Mouse (Mus musculus): Measurements from ENCODE around the gene Capn6. TPM values are rescaled to one million over a fixed set of nuclear protein-coding genes. Genes with fewer than 3 reads are reported as not detected.
A peak's percentile ranks its signal among the peaks of the same experiment; 100 is the strongest.

Gene Capn6
- polyA plus RNA-seq (2014; fragmentation: Nextera tagmentation; extraction: Ambion mirVana): 28.5 and 38.7 TPM in 2 replicates

DNA sequence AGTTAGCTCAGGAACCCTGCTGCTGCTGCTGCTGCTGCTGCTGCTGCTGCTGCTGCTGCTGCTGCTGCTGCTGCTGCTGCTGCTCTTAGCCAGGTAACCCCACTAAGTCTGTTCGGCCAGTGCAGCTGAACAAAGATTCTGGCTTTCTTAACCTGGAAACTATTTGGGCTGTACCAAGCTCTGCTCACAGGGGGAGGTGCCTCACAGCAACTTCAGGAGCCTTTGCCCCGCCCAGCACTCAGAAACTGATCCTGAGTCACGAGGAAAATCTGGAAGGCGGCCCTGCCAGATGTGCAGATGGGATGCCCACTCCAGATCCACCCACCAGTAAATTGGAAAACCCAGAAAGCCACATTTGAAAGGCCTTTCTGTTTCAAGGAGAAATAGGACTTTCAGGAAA, at the start of gene Capn6:
Gene Capn6 (minus strand): TSS at position 203 of the 400 bp plus-strand sequence.
- no peak for ATAC-seq (ENCODE audit: insufficient read depth, low FRiP score, low TSS enrichment)
- H3K27ac ChIP-seq (ENCODE audit: low read depth, low read length): no peak within 1 kb of the TSS
- H3K36me3 ChIP-seq (ENCODE audit: control insufficient read depth, insufficient read depth, low read length): no peaks in the 10 kb centered on the region
- no peak within 1 kb of the TSS for H3K4me2 ChIP-seq (ENCODE audit: low read depth)
- H3K4me3 ChIP-seq (ENCODE audit: low read depth, low read length): no peak within 1 kb of the TSS
- peak; percentile 17 for DNase-seq (ENCODE audit: low spot score)
- H3K4me1 ChIP-seq (ENCODE audit: control insufficient read depth, insufficient read depth, low read length): no peaks in the 10 kb centered on the region
- H3K9ac ChIP-seq (ENCODE audit: low read length): no peak within 1 kb of the TSS
- WGBS: 50% methylated on average over 4 of the region's 4 CpGs
- H3K27me3 ChIP-seq (ENCODE audit: control insufficient read depth, insufficient read depth, low read length): 0 out of 2 replicates have a peak, but pooled peaks cover 2% of the 10 kb centered on the region
- H3K9me3 ChIP-seq (ENCODE audit: control insufficient read depth, low read length): no peaks in the 10 kb centered on the region

DNA sequence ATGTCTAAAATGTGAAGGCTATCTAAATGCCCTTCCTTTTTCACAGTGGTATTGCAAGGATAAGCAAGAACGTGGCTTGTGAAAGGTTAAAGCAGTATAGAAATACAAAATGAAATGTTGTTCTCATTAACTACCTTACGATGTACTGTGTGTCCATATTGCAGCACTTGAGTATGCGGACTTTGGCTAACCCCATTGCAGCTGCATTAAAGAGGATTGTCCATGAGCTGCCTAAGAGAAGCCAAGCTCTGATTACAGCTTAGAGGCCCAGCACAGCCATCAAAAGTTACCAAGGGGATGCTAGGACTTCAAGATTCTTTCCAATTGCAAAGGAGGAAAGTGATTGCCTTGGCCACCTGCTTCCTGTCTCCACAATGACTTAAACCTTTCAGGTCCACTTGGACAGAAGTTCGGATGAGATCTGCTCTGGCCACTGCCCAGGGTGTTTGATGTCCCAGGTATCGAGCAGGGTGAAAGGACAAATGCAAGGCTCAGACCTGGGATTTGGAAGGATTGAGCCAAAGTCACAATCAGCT, 40.0 kb upstream of the Capn6 start:
- Histone ChIP-seq H3K4me2 (ENCODE audit: low read depth) (no peak overlapping the region), H3K36me3 (ENCODE audit: control insufficient read depth, insufficient read depth, low read length) (no peaks in the 10 kb centered on the region), H3K9ac (ENCODE audit: low read length) (no peak overlapping the region), H3K4me1 (ENCODE audit: control insufficient read depth, insufficient read depth, low read length) (no peaks in the 10 kb centered on the region), H3K4me3 (ENCODE audit: low read depth, low read length) (no peak overlapping the region), H3K27me3 (ENCODE audit: control insufficient read depth, insufficient read depth, low read length) (no peaks in the 10 kb centered on the region), H3K27ac (ENCODE audit: low read depth, low read length) (no peak overlapping the region), H3K9me3 (ENCODE audit: control insufficient read depth, low read length) (no peaks in the 10 kb centered on the region)
- no peak for ATAC-seq (ENCODE audit: insufficient read depth, low FRiP score, low TSS enrichment)
- no peak for DNase-seq (ENCODE audit: low spot score)
- WGBS: 93% methylated on average over 5 of the region's 5 CpGs

DNA sequence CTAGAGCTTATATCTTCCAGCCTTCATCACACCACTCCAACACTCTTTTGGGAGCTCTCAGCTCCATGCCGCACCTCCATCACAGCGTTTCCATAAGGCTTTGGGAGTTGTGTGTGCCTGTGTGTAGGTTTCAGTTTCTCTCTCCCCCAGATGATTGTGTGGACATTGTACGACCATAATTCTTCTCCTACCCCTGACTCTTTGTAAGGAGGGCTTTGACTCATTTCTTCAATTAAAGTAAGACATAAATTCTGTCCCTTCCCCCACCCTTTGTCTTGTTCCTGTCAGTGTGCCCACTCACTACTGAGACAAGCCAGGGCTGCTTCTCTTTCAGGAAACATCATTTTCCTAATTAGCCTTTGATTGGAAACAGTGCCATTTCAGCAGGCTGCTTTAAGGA, 24.1 kb upstream of the Capn6 start:
- WGBS: 75% methylated on average over 3 of the region's 3 CpGs
- Histone ChIP-seq H3K9ac (ENCODE audit: low read length) (no peak overlapping the region), H3K36me3 (ENCODE audit: control insufficient read depth, insufficient read depth, low read length) (no peaks in the 10 kb centered on the region), H3K4me1 (ENCODE audit: control insufficient read depth, insufficient read depth, low read length) (no peaks in the 10 kb centered on the region), H3K4me3 (ENCODE audit: low read depth, low read length) (no peak overlapping the region), H3K9me3 (ENCODE audit: control insufficient read depth, low read length) (no peaks in the 10 kb centered on the region), H3K27ac (ENCODE audit: low read depth, low read length) (no peak overlapping the region), H3K4me2 (ENCODE audit: low read depth) (no peak overlapping the region), H3K27me3 (ENCODE audit: control insufficient read depth, insufficient read depth, low read length) (no peaks in the 10 kb centered on the region)
- DNase-seq (ENCODE audit: low spot score) (no peak), ATAC-seq (ENCODE audit: insufficient read depth, low FRiP score, low TSS enrichment) (no peak)

DNA sequence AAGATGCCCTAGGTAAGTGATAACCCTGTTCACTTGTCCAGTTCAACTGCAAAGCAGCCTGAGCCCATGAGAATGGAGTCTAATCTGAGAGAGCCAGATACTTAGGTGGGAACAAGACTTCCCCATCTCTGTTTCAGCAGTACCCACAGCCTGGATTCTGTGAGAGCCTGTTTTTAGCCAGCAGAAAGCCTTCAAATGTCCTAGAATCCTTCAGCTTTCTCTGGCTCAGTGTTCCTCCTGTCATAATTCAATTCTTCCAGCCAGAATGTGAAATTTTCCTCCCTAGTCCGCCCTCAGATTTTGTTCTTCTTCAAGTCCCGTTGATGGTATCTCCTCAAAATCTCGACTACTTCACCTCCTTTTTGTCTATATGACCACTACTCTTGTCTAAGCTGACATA, 22.8 kb upstream of the Capn6 start:
- no peaks in the 10 kb centered on the region for H3K36me3 ChIP-seq (ENCODE audit: control insufficient read depth, insufficient read depth, low read length)
- 76% methylated on average over 3 of the region's 3 CpGs for WGBS
- no peaks in the 10 kb centered on the region for H3K9me3 ChIP-seq (ENCODE audit: control insufficient read depth, low read length)
- ATAC-seq (ENCODE audit: insufficient read depth, low FRiP score, low TSS enrichment) (no peak), DNase-seq (ENCODE audit: low spot score) (no peak)
- H3K4me2 ChIP-seq (ENCODE audit: low read depth): no peak overlapping the region
- H3K4me1 ChIP-seq (ENCODE audit: control insufficient read depth, insufficient read depth, low read length): no peaks in the 10 kb centered on the region
- H3K27me3 ChIP-seq (ENCODE audit: control insufficient read depth, insufficient read depth, low read length): no peaks in the 10 kb centered on the region
- no peak overlapping the region for H3K27ac ChIP-seq (ENCODE audit: low read depth, low read length)
- H3K4me3 ChIP-seq (ENCODE audit: low read depth, low read length): no peak overlapping the region
- H3K9ac ChIP-seq (ENCODE audit: low read length): no peak overlapping the region

DNA sequence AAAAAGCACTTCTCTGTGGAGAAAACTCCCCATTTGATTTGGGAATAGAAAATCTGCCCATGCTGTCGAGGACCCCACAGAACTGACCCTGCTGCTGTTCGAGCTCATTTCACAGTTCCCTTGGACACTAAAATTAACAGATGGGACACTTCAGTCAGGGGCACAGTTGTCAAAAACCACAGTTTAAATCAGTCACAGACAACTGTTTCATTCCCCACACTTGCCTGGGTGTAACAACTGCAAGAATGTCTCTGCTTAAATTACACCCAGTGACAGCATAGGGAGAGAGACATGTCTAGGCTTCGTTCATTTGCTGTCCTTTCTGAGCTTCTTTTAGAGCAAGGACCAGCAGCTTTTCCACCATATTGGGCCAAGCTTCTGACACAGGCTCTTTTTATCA, 19.4 kb upstream of the Capn6 start:
- ATAC-seq (ENCODE audit: insufficient read depth, low FRiP score, low TSS enrichment) (no peak), DNase-seq (ENCODE audit: low spot score) (no peak)
- no peak overlapping the region for H3K4me2 ChIP-seq (ENCODE audit: low read depth)
- H3K4me3 ChIP-seq (ENCODE audit: low read depth, low read length): no peak overlapping the region
- H3K27me3 ChIP-seq (ENCODE audit: control insufficient read depth, insufficient read depth, low read length): no peaks in the 10 kb centered on the region
- no peak overlapping the region for H3K27ac ChIP-seq (ENCODE audit: low read depth, low read length)
- no peaks in the 10 kb centered on the region for H3K4me1 ChIP-seq (ENCODE audit: control insufficient read depth, insufficient read depth, low read length)
- no peaks in the 10 kb centered on the region for H3K36me3 ChIP-seq (ENCODE audit: control insufficient read depth, insufficient read depth, low read length)
- no peaks in the 10 kb centered on the region for H3K9me3 ChIP-seq (ENCODE audit: control insufficient read depth, low read length)
- WGBS: 69% methylated on average over 3 of the region's 3 CpGs
- no peak overlapping the region for H3K9ac ChIP-seq (ENCODE audit: low read length)

DNA sequence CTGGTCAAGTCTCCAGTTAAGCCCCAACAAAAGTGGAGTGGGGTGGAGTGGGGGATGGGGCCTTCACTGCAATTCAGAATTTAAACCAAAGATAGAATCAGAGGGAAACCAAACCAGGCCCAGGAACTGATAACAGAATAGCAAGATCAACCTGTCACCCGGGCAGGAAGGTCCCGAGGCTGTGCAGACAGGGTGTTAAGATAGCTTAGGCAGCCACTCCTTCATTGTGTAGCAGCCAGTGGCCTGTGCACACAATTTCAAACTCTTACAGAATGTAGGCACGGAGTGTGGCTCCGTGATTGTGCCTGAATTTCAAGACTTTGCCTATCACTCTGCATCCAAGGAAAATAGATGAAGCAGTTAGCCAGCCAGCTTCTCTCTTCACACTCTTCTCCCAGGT, 693 bp downstream of the Capn6 start:
- Histone ChIP-seq H3K4me2 (ENCODE audit: low read depth) (no peak overlapping the region), H3K27me3 (ENCODE audit: control insufficient read depth, insufficient read depth, low read length) (0 out of 2 replicates have a peak, but pooled peaks cover 2% of the 10 kb centered on the region)
- WGBS: 76% methylated on average over 4 of the region's 4 CpGs

DNA sequence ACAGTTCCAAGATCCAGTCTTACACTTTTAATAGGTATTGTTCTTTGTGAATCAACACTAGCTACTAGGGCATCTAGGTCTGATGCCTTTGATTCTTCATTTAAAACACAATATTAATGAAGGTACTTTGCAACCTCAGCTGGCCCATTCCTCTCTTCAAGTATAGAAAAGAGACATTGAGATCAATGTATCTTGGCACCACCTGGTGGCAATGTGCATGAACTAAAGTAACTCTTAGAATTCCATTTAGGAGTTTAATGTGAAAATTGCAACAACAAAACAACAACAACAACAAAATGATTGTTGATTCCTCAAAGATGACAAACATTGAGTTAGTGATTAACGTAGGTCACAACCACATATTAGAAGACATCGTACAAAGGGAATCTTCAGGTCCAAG, 8.3 kb downstream of the Capn6 start:
- H3K27me3 ChIP-seq (ENCODE audit: control insufficient read depth, insufficient read depth, low read length): no peaks in the 10 kb centered on the region
- 89% methylated on average over 2 of the region's 2 CpGs for WGBS
- ATAC-seq (ENCODE audit: insufficient read depth, low FRiP score, low TSS enrichment) (no peak), DNase-seq (ENCODE audit: low spot score) (no peak)
- H3K36me3 ChIP-seq (ENCODE audit: control insufficient read depth, insufficient read depth, low read length): no peaks in the 10 kb centered on the region
- no peak overlapping the region for H3K27ac ChIP-seq (ENCODE audit: low read depth, low read length)
- H3K4me3 ChIP-seq (ENCODE audit: low read depth, low read length): no peak overlapping the region
- no peak overlapping the region for H3K9ac ChIP-seq (ENCODE audit: low read length)
- no peaks in the 10 kb centered on the region for H3K9me3 ChIP-seq (ENCODE audit: control insufficient read depth, low read length)
- H3K4me1 ChIP-seq (ENCODE audit: control insufficient read depth, insufficient read depth, low read length): no peaks in the 10 kb centered on the region
- no peak overlapping the region for H3K4me2 ChIP-seq (ENCODE audit: low read depth)

More for the DNA sequence above, 693 bp downstream of the Capn6 start:
- H3K4me3 ChIP-seq (ENCODE audit: low read depth, low read length): no peak overlapping the region
- DNase-seq (ENCODE audit: low spot score) (no peak), ATAC-seq (ENCODE audit: insufficient read depth, low FRiP score, low TSS enrichment) (no peak)
- no peak overlapping the region for H3K27ac ChIP-seq (ENCODE audit: low read depth, low read length)
- H3K9ac ChIP-seq (ENCODE audit: low read length): no peak overlapping the region
- no peaks in the 10 kb centered on the region for H3K4me1 ChIP-seq (ENCODE audit: control insufficient read depth, insufficient read depth, low read length)
- H3K36me3 ChIP-seq (ENCODE audit: control insufficient read depth, insufficient read depth, low read length): no peaks in the 10 kb centered on the region
- no peaks in the 10 kb centered on the region for H3K9me3 ChIP-seq (ENCODE audit: control insufficient read depth, low read length)

DNA sequence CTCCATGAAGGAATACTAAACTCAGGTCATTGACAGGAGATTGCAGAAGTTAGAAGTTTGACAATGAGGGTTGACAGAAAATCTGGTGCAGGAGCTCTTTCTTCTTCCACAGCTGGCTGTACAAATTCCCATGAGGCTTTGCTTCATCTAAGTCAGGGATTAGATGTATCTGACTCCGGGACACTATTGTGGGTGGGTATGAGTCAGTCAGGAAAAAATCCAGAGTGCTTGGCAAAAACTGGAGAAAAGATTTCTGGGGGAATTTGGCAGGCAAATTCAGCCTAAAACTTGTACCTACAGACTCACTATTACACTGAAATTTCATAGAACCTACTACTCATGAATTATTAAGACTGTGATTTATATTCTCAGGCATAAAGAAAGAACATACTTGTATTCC, 11.3 kb downstream of the Capn6 start:
- ATAC-seq (ENCODE audit: insufficient read depth, low FRiP score, low TSS enrichment): no peak
- H3K9me3 ChIP-seq (ENCODE audit: control insufficient read depth, low read length): no peaks in the 10 kb centered on the region
- no peak overlapping the region for H3K27ac ChIP-seq (ENCODE audit: low read depth, low read length)
- WGBS: 79% methylated on average over 1 of the region's 1 CpGs
- H3K4me1 ChIP-seq (ENCODE audit: control insufficient read depth, insufficient read depth, low read length): no peaks in the 10 kb centered on the region
- no peak overlapping the region for H3K9ac ChIP-seq (ENCODE audit: low read length)
- H3K4me3 ChIP-seq (ENCODE audit: low read depth, low read length): no peak overlapping the region
- no peak overlapping the region for H3K4me2 ChIP-seq (ENCODE audit: low read depth)
- no peaks in the 10 kb centered on the region for H3K36me3 ChIP-seq (ENCODE audit: control insufficient read depth, insufficient read depth, low read length)
- DNase-seq (ENCODE audit: low spot score): no peak
- H3K27me3 ChIP-seq (ENCODE audit: control insufficient read depth, insufficient read depth, low read length): no peaks in the 10 kb centered on the region

DNA sequence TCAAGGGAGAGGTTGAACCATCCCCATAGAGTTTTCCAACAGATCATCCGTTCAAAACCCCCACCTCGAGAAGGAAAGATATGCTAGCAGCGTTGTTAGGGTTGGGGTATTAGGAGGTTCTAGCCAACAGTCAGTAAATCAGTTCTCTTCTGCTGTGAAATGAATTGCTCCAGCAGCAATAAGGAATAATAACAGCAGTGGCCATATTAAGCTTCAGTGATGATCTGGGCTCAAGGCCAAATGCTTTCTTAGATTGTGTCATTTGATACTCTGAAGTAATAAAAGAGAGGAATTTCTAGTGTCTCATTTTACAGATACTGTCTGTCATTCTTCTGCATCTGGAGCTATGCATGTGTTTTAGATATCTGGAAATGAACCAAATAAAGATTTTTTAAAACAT, 64.7 kb downstream of the Capn6 start:
- H3K9ac ChIP-seq (ENCODE audit: low read length): no peak overlapping the region

More for the DNA sequence above, 64.7 kb downstream of the Capn6 start:
- 85% methylated on average over 3 of the region's 3 CpGs for WGBS
- Histone ChIP-seq H3K36me3 (ENCODE audit: control insufficient read depth, insufficient read depth, low read length) (no peaks in the 10 kb centered on the region), H3K4me2 (ENCODE audit: low read depth) (no peak overlapping the region), H3K27ac (ENCODE audit: low read depth, low read length) (no peak overlapping the region), H3K9me3 (ENCODE audit: control insufficient read depth, low read length) (no peaks in the 10 kb centered on the region), H3K4me3 (ENCODE audit: low read depth, low read length) (no peak overlapping the region), H3K27me3 (ENCODE audit: control insufficient read depth, insufficient read depth, low read length) (0 out of 2 replicates have a peak, but pooled peaks cover 2% of the 10 kb centered on the region), H3K4me1 (ENCODE audit: control insufficient read depth, insufficient read depth, low read length) (no peaks in the 10 kb centered on the region)
- ATAC-seq (ENCODE audit: insufficient read depth, low FRiP score, low TSS enrichment): no peak
- no peak for DNase-seq (ENCODE audit: low spot score)
